Mouse (Mus musculus) hindbrain, embryonic 14.5 days (tissue): ENCODE results near the gene Psmg1. TPM values are rescaled to one million over a fixed set of nuclear protein-coding genes. Genes with fewer than 3 reads are reported as not detected.
A peak's percentile ranks its signal among the peaks of the same experiment; 100 is the strongest.

Experiments used
- ATAC-seq: fragments of 200-750 bp; cut with Nextera tagmentation; 2 replicates; pipeline ENCODE4 v1.8.0; 2017; ENCODE audit warnings: moderate number of reproducible peaks, mild to moderate bottlenecking, moderate TSS enrichment, moderate library complexity; ENCODE audit not compliant: low FRiP score
- DNase-seq: peaks from one replicate; pipeline ENCODE4 v3.0.0-alpha.2; 2015; ENCODE audit warnings: low spot score
- H3K27ac ChIP-seq: fragments of 300-500 bp; sonication (generic); 2 replicates; pipeline ENCODE4 v1.5.1; 2014; ENCODE audit warnings: mild to moderate bottlenecking, moderate library complexity
- H3K27me3 ChIP-seq: fragments of 300-500 bp; sonication (generic); 2 replicates; pipeline ENCODE4 v1.6.1; 2014; ENCODE audit warnings: mild to moderate bottlenecking, low read length, mixed read lengths; ENCODE audit not compliant: control insufficient read depth, insufficient read depth
- H3K36me3 ChIP-seq: fragments of 300-500 bp; sonication (generic); replicated peaks from 2 replicates; pipeline ENCODE4 v1.6.1; 2014; ENCODE audit not compliant: control insufficient read depth, insufficient read depth
- H3K4me1 ChIP-seq: fragments of 300-500 bp; sonication (generic); replicated peaks from 2 replicates; pipeline ENCODE4 v1.6.1; 2014; ENCODE audit warnings: antibody characterized with exemption, low read length, mixed read lengths; ENCODE audit not compliant: control insufficient read depth, insufficient read depth
- H3K4me2 ChIP-seq: fragments of 300-500 bp; sonication (generic); replicated peaks from 2 replicates; pipeline ENCODE4 v1.6.1; 2014; ENCODE audit warnings: mild to moderate bottlenecking, moderate library complexity
- H3K4me3 ChIP-seq: fragments of 300-500 bp; sonication (generic); replicated peaks from 2 replicates; pipeline ENCODE4 v1.5.1; 2014; ENCODE audit warnings: mild to moderate bottlenecking, low read length
- H3K9ac ChIP-seq: fragments of 300-500 bp; sonication (generic); 2 replicates; pipeline ENCODE4 v1.6.1; 2014
- H3K9me3 ChIP-seq: fragments of 300-500 bp; sonication (generic); 2 replicates; pipeline ENCODE4 v1.6.1; 2016; ENCODE audit warnings: low read length; ENCODE audit not compliant: control insufficient read depth
- WGBS: fragments of 180-500 bp; shearing (Covaris S2); extraction: QIAGEN DNeasy Blood & Tissue Kit; methylation state at CpG from one replicate; pipeline ENCODE4 v1.1.7; 2014; 5-methylcytosine and 5-hydroxymethylcytosine counted together
- microRNA-seq: library from miRNA; unstranded; fragments of <30 nt; microRNA quantifications from one replicate; pipeline ENCODE4, GENCODE M21; 2016
- polyA plus RNA-seq: library from polyadenylated mRNA; unstranded; fragments of >200 nt; fragmentation: Nextera tagmentation; extraction: Ambion mirVana; gene quantifications from 2 replicates; pipeline ENCODE4 v1.2.1, GENCODE M21; 2014

Psmg1 gene
- polyA plus RNA-seq, 1 experiment from 2014 or later = 67.7 TPM

- Histone ChIP-seq H3K4me3 (no peak overlapping the region), H3K4me1 (0 out of 2 replicates have a peak, but pooled peaks cover 3% of the 10 kb centered on the region), H3K27me3 (no peaks in the 10 kb centered on the region), H3K9ac (peak overlapping the region; percentile 42; the same call in 1 of the 2 replicates), H3K27ac (no peak overlapping the region), H3K9me3 (no peaks in the 10 kb centered on the region), H3K36me3 (no peaks in the 10 kb centered on the region), H3K4me2 (peak overlapping the region; percentile 32)
- DNase-seq (peak; percentile 93), ATAC-seq (peak; percentile 43; the same call in 1 of the 2 replicates)
- 33% methylated on average over 20 of the region's 20 CpGs for WGBS
Observed at GRCm38 (mm10) chr16:95945389-95946311, 45.1 kb downstream of the Psmg1 start.

- H3K27ac ChIP-seq = no peak overlapping the region
- H3K4me2 ChIP-seq = no peak overlapping the region
- DNase-seq (no peak), ATAC-seq (no peak)
- peaks cover 2% of the 10 kb centered on the region; the same call in 1 of the 2 replicates for H3K9me3 ChIP-seq
- no peaks in the 10 kb centered on the region for H3K27me3 ChIP-seq
- H3K4me3 ChIP-seq = no peak overlapping the region
- no peaks in the 10 kb centered on the region for H3K36me3 ChIP-seq
- WGBS = 85% methylated on average over 6 of the region's 6 CpGs
- H3K4me1 ChIP-seq = 0 out of 2 replicates have a peak, but pooled peaks cover 3% of the 10 kb centered on the region
- no peak overlapping the region for H3K9ac ChIP-seq
Observed at GRCm38 (mm10) chr16:95943186-95943585, 47.6 kb downstream of the Psmg1 start.

GRCm38 (mm10) chr16:95941575-95941974, 49.2 kb downstream of the Psmg1 start:
- 0 out of 2 replicates have a peak, but pooled peaks cover 3% of the 10 kb centered on the region for H3K4me1 ChIP-seq
- H3K27ac ChIP-seq = no peak overlapping the region

GRCm38 (mm10) chr16:95935495-95935961, 55.2 kb downstream of the Psmg1 start:
- 58% methylated on average over 6 of the region's 6 CpGs for WGBS

More at GRCm38 (mm10) chr16:95941575-95941974, 49.2 kb downstream of the Psmg1 start:
- H3K4me3 ChIP-seq = no peak overlapping the region
- ATAC-seq (no peak), DNase-seq (no peak)
- H3K9me3 ChIP-seq = peaks cover 11% of the 10 kb centered on the region
- no peaks in the 10 kb centered on the region for H3K36me3 ChIP-seq
- H3K4me2 ChIP-seq = no peak overlapping the region
- H3K27me3 ChIP-seq = no peaks in the 10 kb centered on the region
- H3K9ac ChIP-seq = no peak overlapping the region
- 95% methylated on average over 5 of the region's 5 CpGs for WGBS

GRCm38 (mm10) chr16:95932860-95933259, 57.9 kb downstream of the Psmg1 start:
- ATAC-seq = no peak
- Histone ChIP-seq H3K9ac (no peak overlapping the region), H3K4me1 (no peaks in the 10 kb centered on the region), H3K9me3 (peaks cover 5% of the 10 kb centered on the region), H3K4me3 (no peak overlapping the region), H3K27ac (no peak overlapping the region), H3K4me2 (no peak overlapping the region), H3K36me3 (no peaks in the 10 kb centered on the region), H3K27me3 (no peaks in the 10 kb centered on the region)
- DNase-seq = no peak
- 80% methylated on average over 6 of the region's 6 CpGs for WGBS

More at GRCm38 (mm10) chr16:95935495-95935961, 55.2 kb downstream of the Psmg1 start:
- H3K27ac ChIP-seq = no peak overlapping the region
- no peaks in the 10 kb centered on the region for H3K36me3 ChIP-seq
- H3K27me3 ChIP-seq = no peaks in the 10 kb centered on the region
- DNase-seq = no peak
- no peaks in the 10 kb centered on the region for H3K4me1 ChIP-seq
- ATAC-seq = no peak
- H3K4me2 ChIP-seq = no peak overlapping the region
- H3K9me3 ChIP-seq = peaks cover 11% of the 10 kb centered on the region
- H3K9ac ChIP-seq = no peak overlapping the region
- H3K4me3 ChIP-seq = no peak overlapping the region

GRCm38 (mm10) chr16:95931509-95931908, 59.3 kb downstream of the Psmg1 start:
- 92% methylated on average over 12 of the region's 12 CpGs for WGBS
- H3K4me3 ChIP-seq = no peak overlapping the region
- H3K9me3 ChIP-seq = no peaks in the 10 kb centered on the region
- H3K27ac ChIP-seq = no peak overlapping the region
- no peak overlapping the region for H3K9ac ChIP-seq
- no peaks in the 10 kb centered on the region for H3K36me3 ChIP-seq
- DNase-seq (no peak), ATAC-seq (no peak)
- no peaks in the 10 kb centered on the region for H3K4me1 ChIP-seq
- H3K4me2 ChIP-seq = no peak overlapping the region
- no peaks in the 10 kb centered on the region for H3K27me3 ChIP-seq

Small RNAs within 50 kb of the gene (microRNA-seq; reads per million reads assigned to microRNA genes)
- gene Gm27833 = not detected

Other genes with a start within 250 kb of the Psmg1 start
- gene Brwd1, start 91.6 kb upstream of the Psmg1 start, polyA plus RNA-seq = 316 and 319 TPM in 2 replicates
- 292 and 300 TPM in 2 replicates for gene Hmgn1, start 136.8 kb upstream of the Psmg1 start, polyA plus RNA-seq
- 214 and 242 TPM in 2 replicates for gene Wrb, start 154.4 kb upstream of the Psmg1 start, polyA plus RNA-seq
- gene Lca5l, start 201.3 kb upstream of the Psmg1 start, polyA plus RNA-seq = 1.3 and 2.1 TPM in 2 replicates
- 1.3 and 2.6 TPM in 2 replicates for gene Sh3bgr, start 209.5 kb upstream of the Psmg1 start, polyA plus RNA-seq
- gene B3galt5, start 244.8 kb upstream of the Psmg1 start, polyA plus RNA-seq = 5.3 and 5.5 TPM in 2 replicates